Mouse (Mus musculus) kidney, embryonic 14.5 days (tissue): ENCODE measurements around the gene Grtp1. TPM values are rescaled to one million over a fixed set of nuclear protein-coding genes. Genes with fewer than 3 reads are reported as not detected.
"Not testable (repeated sequence)": the region's sequence is repeated elsewhere in the genome, so short reads cannot be mapped to it uniquely, and the experiment has no call there.

Source experiments
- ATAC-seq: fragments of 200-750 bp; cut with Nextera tagmentation; 2 replicates; pipeline ENCODE4 v1.8.0; 2017; ENCODE audit warnings: moderate number of reproducible peaks, mild to moderate bottlenecking, moderate TSS enrichment, moderate library complexity; ENCODE audit not compliant: low FRiP score, low TSS enrichment
- H3K27ac ChIP-seq: fragments of 300-500 bp; sonication (generic); 2 replicates; pipeline ENCODE4 v1.5.1; 2014; ENCODE audit warnings: low read depth, mild to moderate bottlenecking, low read length, moderate library complexity, mixed read lengths
- H3K27me3 ChIP-seq: fragments of 300-500 bp; sonication (generic); 2 replicates; pipeline ENCODE4 v1.6.1; 2014; ENCODE audit warnings: mild to moderate bottlenecking, low read length; ENCODE audit not compliant: control insufficient read depth, insufficient read depth
- H3K36me3 ChIP-seq: fragments of 300-500 bp; sonication (generic); 2 replicates; pipeline ENCODE4 v1.6.1; 2014; ENCODE audit warnings: low read length, mixed read lengths; ENCODE audit not compliant: control insufficient read depth, insufficient read depth
- H3K4me1 ChIP-seq: fragments of 300-500 bp; sonication (generic); 2 replicates; pipeline ENCODE4 v1.6.1; 2014; ENCODE audit warnings: low read length, mixed read lengths; ENCODE audit not compliant: control insufficient read depth, insufficient read depth
- H3K4me2 ChIP-seq: fragments of 300-500 bp; sonication (generic); replicated peaks from 2 replicates; pipeline ENCODE4 v1.6.1; 2014; ENCODE audit warnings: low read depth, mild to moderate bottlenecking, low read length
- H3K4me3 ChIP-seq: fragments of 300-500 bp; sonication (generic); 2 replicates; pipeline ENCODE4 v1.5.1; 2014; ENCODE audit warnings: mild to moderate bottlenecking, low read length
- H3K9ac ChIP-seq: fragments of 300-500 bp; sonication (generic); 2 replicates; pipeline ENCODE4 v1.6.1; 2014; ENCODE audit warnings: low read depth, mild to moderate bottlenecking, low read length, moderate library complexity
- H3K9me3 ChIP-seq: fragments of 300-500 bp; sonication (generic); 2 replicates; pipeline ENCODE4 v1.6.1; 2016; ENCODE audit warnings: low read length; ENCODE audit not compliant: control insufficient read depth
- WGBS: fragments of 180-500 bp; shearing (Covaris S2); extraction: QIAGEN DNeasy Blood & Tissue Kit; methylation state at CpG from one replicate; pipeline ENCODE4 v1.1.7; 2014; 5-methylcytosine and 5-hydroxymethylcytosine counted together
- microRNA counts: library from miRNA; unstranded; fragments of <30 nt; microRNA quantifications from one replicate; lab custom pipeline; 2017
- microRNA-seq: library from miRNA; unstranded; fragments of <30 nt; microRNA quantifications from one replicate; pipeline ENCODE4, GENCODE M21; 2016
- polyA plus RNA-seq: library from polyadenylated mRNA; unstranded; fragments of >200 nt; fragmentation: Nextera tagmentation; extraction: Ambion mirVana; gene quantifications from 2 replicates; pipeline ENCODE4 v1.2.1, GENCODE M21; 2014

Grtp1 gene
- polyA plus RNA-seq, 1 experiment from 2014 or later = 19.7 TPM

DNA sequence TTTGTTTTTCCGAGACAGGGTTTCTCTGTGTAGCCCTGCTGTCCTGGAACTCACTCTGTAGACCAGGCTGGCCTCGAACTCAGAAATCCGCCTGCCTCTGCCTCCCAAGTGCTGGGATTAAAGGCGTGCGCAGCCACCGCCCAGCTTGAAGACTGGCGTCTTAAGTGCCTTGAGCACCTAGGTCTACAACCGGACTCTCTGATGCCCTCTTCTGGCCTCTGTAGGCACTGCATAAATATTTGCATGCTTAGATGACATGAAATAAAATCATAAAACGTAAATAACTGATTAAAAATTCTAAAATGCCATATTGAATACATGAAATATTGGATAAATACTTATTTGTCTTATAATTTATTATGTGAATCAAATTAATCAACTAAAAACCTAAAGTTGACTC, 68.2 kb downstream of the Grtp1 start:
- H3K36me3 ChIP-seq = peaks cover 92% of the 10 kb centered on the region
- not testable (repeated sequence) for ATAC-seq

DNA sequence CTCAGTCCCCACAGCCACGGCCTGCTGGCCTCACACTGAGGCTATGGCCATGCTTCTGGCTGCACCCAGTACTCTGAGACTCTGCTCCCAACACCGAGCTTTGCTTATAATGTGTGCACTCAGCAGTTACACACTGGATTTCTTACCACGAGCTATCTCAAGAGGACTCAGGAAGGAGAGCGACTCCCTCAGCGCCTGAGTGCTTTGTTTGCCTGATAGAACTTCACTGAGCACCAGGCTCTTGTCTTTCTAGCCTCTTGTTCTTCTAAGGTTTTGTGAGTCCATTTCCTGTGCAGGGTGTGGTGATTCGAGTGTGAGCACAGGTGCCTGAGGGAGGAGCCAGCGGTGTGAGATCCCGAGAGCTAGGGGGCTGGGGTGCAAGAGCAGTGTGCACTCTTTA, 75.5 kb downstream of the Grtp1 start:
- Histone ChIP-seq H3K9ac (no peak overlapping the region), H3K27ac (no peak overlapping the region), H3K27me3 (no peaks in the 10 kb centered on the region), H3K4me2 (no peak overlapping the region), H3K4me3 (no peak overlapping the region), H3K9me3 (no peaks in the 10 kb centered on the region), H3K4me1 (no peaks in the 10 kb centered on the region), H3K36me3 (peaks cover 74% of the 10 kb centered on the region)
- WGBS = 90% methylated on average over 8 of the region's 8 CpGs
- ATAC-seq = no peak

More for the DNA sequence above, 68.2 kb downstream of the Grtp1 start:
- not testable (repeated sequence) for H3K9ac ChIP-seq, H3K9me3 ChIP-seq, H3K27me3 ChIP-seq, H3K27ac ChIP-seq, H3K4me3 ChIP-seq, H3K4me2 ChIP-seq, H3K4me1 ChIP-seq
- 74% methylated on average over 9 of the region's 9 CpGs for WGBS

- no peak for ATAC-seq
- no peak overlapping the region for H3K4me3 ChIP-seq
- H3K4me1 ChIP-seq = no peaks in the 10 kb centered on the region
- 94% methylated on average over 7 of the region's 7 CpGs for WGBS
- no peak overlapping the region for H3K4me2 ChIP-seq
- no peak overlapping the region for H3K27ac ChIP-seq
- no peaks in the 10 kb centered on the region for H3K27me3 ChIP-seq
- H3K9ac ChIP-seq = no peak overlapping the region
- H3K36me3 ChIP-seq = peaks cover 65% of the 10 kb centered on the region
- no peaks in the 10 kb centered on the region for H3K9me3 ChIP-seq
These were observed 77.5 kb downstream of the Grtp1 start for GRCm38 (mm10) chr8:13122887-13123421.

MicroRNAs within 50 kb of the gene (microRNA counts, 519-probe panel; counts per million panel counts)
- not detected for microRNA mmu-miR-1968 (lab: Ali Mortazavi, UCI)

Small RNAs within 50 kb of the gene (microRNA-seq; reads per million reads assigned to microRNA genes)
- gene Mir1968 = 12.8 reads per million, percentile 30 among the genes with 10 or more reads in this experiment
- gene Mir7065 = not detected

Other genes starting within 250 kb of the Grtp1 start
- not detected in 2 replicates for gene F7, start 174.6 kb downstream of the Grtp1 start, polyA plus RNA-seq
- 0.34 and 0.43 TPM in 2 replicates for gene F10, start 163.3 kb downstream of the Grtp1 start, polyA plus RNA-seq
- gene Proz, start 139.7 kb downstream of the Grtp1 start, polyA plus RNA-seq = 0.43 and 0.51 TPM in 2 replicates
- gene Pcid2, start 95.2 kb downstream of the Grtp1 start, polyA plus RNA-seq = 36.2 and 50.3 TPM in 2 replicates
- 60.3 and 110 TPM in 2 replicates for gene Cul4a, start 95.0 kb downstream of the Grtp1 start, polyA plus RNA-seq
- gene Lamp1, start 41.5 kb downstream of the Grtp1 start, polyA plus RNA-seq = 225 and 306 TPM in 2 replicates
- gene Adprhl1, start 53.5 kb upstream of the Grtp1 start, polyA plus RNA-seq = not detected in 2 replicates
- 17.4 and 26.4 TPM in 2 replicates for gene Dcun1d2, start 87.5 kb upstream of the Grtp1 start, polyA plus RNA-seq
- 28.4 and 40.5 TPM in 2 replicates for gene Tmco3, start 87.6 kb upstream of the Grtp1 start, polyA plus RNA-seq
- gene Tfdp1, start 138.1 kb upstream of the Grtp1 start, polyA plus RNA-seq = 146 and 201 TPM in 2 replicates
- not detected in 2 replicates for gene Atp4b, start 196.2 kb upstream of the Grtp1 start, polyA plus RNA-seq
- not detected in 2 replicates for gene Grk1, start 204.5 kb upstream of the Grtp1 start, polyA plus RNA-seq
- 0.57 TPM in 1 of 2 replicates, not detected in the other for gene Tmem255b, start 234.6 kb upstream of the Grtp1 start, polyA plus RNA-seq